Mouse (Mus musculus): ENCODE data around the gene Doc2a. TPM values are rescaled to one million over a fixed set of nuclear protein-coding genes. Genes with fewer than 3 reads are reported as not detected.

Gene Doc2a
- total and polyA plus RNA-seq, 3 experiments, result not detected

- intact Hi-C loops (cut with DNase I), result no loop called here
- Histone ChIP-seq H3K79me2 (replicated peaks; ENCODE audit: control insufficient read depth, insufficient read depth, low read length) (no peaks in the 10 kb centered on the region), H3K4me1 (ENCODE audit: control insufficient read depth, insufficient read depth, low read length) (peaks cover 3% of the 10 kb centered on the region), H3K27ac (no peak overlapping the region), H3K9ac (ENCODE audit: low read depth, low read length) (no peak overlapping the region), H3K36me3 (ENCODE audit: control insufficient read depth, insufficient read depth, low read length) (no peaks in the 10 kb centered on the region), H3K4me3 (no peak overlapping the region), H3K27me3 (ENCODE audit: control insufficient read depth, insufficient read depth, low read length) (no peaks in the 10 kb centered on the region)
- TF ChIP-seq POLR2A (IDR thresholded peaks at IDR 0.05; ENCODE audit: insufficient read depth, low read depth, low read length) (no peak), EP300 (IDR thresholded peaks at IDR 0.05; ENCODE audit: insufficient read depth, low read depth, low read length) (no peak), CTCF (IDR thresholded peaks at IDR 0.05) (no peak)
- no peak for DNase-seq
- WGBS, result 78% methylated on average over 9 of the region's 9 CpGs
Observed at GRCm38 (mm10) chr7:126856741-126857420, 9.7 kb downstream of the Doc2a start.

DNA sequence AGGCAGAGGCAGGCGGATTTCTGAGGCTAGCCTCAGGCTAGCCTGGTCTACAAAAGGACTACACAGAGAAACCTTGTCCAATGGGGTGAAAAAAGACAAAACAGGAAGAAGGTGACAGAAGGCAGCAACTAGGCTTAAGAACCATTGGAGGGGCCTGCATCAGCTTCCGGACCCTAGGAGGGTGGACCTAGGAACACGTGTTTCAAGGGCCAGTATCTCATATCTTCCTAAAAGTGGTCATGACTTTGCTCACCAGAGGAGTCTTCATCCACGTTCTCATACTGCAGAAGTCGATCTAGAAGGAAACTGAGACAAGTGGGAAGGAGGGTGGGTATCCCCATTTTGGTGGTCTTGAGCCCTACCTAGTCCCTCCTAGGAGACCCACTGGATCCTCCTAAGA lies 13.8 kb downstream of the Doc2a start:
- Histone ChIP-seq H3K36me3 (ENCODE audit: control insufficient read depth, insufficient read depth, low read length) (no peaks in the 10 kb centered on the region), H3K4me1 (ENCODE audit: control insufficient read depth, insufficient read depth, low read length) (peaks cover 3% of the 10 kb centered on the region), H3K27ac (peak overlapping the region; percentile 90), H3K27me3 (ENCODE audit: control insufficient read depth, insufficient read depth, low read length) (no peaks in the 10 kb centered on the region), H3K9ac (ENCODE audit: low read depth, low read length) (peak overlapping the region; percentile 76), H3K79me2 (replicated peaks; ENCODE audit: control insufficient read depth, insufficient read depth, low read length) (no peaks in the 10 kb centered on the region), H3K4me3 (peak overlapping the region; percentile 59)
- WGBS, result 48% methylated on average over 5 of the region's 5 CpGs
- peak in 1 of 2 experiments; percentile 17 for DNase-seq
- TF ChIP-seq POLR2A (IDR thresholded peaks at IDR 0.05; ENCODE audit: insufficient read depth, low read depth, low read length), result no peak
- TF ChIP-seq CTCF (IDR thresholded peaks at IDR 0.05), result no peak
- TF ChIP-seq EP300 (IDR thresholded peaks at IDR 0.05; ENCODE audit: insufficient read depth, low read depth, low read length), result no peak
- intact Hi-C loops (cut with DNase I), result loop anchor here (1.0 to 10.0 kb wide), 5 partner anchors 23 to 356 kb away; partner anchors contain the start of genes Atxn2l, Kctd13, Taok2 and Tbx6

- peak within 1 kb of the TSS; percentile 90 for H3K27ac ChIP-seq
- H3K36me3 ChIP-seq (ENCODE audit: control insufficient read depth, insufficient read depth, low read length), result no peaks in the 10 kb centered on the region
- peak within 1 kb of the TSS; percentile 59 for H3K4me3 ChIP-seq
- H3K79me2 ChIP-seq (replicated peaks; ENCODE audit: control insufficient read depth, insufficient read depth, low read length), result no peaks in the 10 kb centered on the region
- peaks cover 3% of the 10 kb centered on the region for H3K4me1 ChIP-seq (ENCODE audit: control insufficient read depth, insufficient read depth, low read length)
- intact Hi-C loops (cut with DNase I), result loop anchor here (1.0 to 10.0 kb wide), 6 partner anchors 23 to 357 kb away; partner anchors contain the start of genes Atxn2l, Cdiptos, Kctd13 and Taok2
- TF ChIP-seq POLR2A (IDR thresholded peaks at IDR 0.05; ENCODE audit: insufficient read depth, low read depth, low read length), result peak; percentile 90
- peak; percentile 5; the same call in 1 of the 2 replicates for TF ChIP-seq CTCF (IDR thresholded peaks at IDR 0.05)
- TF ChIP-seq EP300 (IDR thresholded peaks at IDR 0.05; ENCODE audit: insufficient read depth, low read depth, low read length), result peak; percentile 64; the same call in 1 of the 2 replicates
- under 1% methylated on average over 42 of the region's 42 CpGs for WGBS
- peak within 1 kb of the TSS; percentile 76 for H3K9ac ChIP-seq (ENCODE audit: low read depth, low read length)
- DNase-seq, result peak; percentile 96 to 97
- H3K27me3 ChIP-seq (ENCODE audit: control insufficient read depth, insufficient read depth, low read length), result no peaks in the 10 kb centered on the region
Observed at GRCm38 (mm10) chr7:126861429-126862130, 14.4 kb downstream of the Doc2a start, which contains the start of gene Hirip3. Gene Hirip3, plus strand, starts transcription at chr7:126861972.

- intact Hi-C loops (cut with DNase I), result loop anchor here (2.0 to 10.0 kb wide), 4 partner anchors 35 to 357 kb away; partner anchors contain the start of genes Atxn2l, Cdiptos and Tbx6
- TF ChIP-seq EP300 (IDR thresholded peaks at IDR 0.05; ENCODE audit: insufficient read depth, low read depth, low read length) (0 out of 2 replicates have a peak, but pooled peaks have one; percentile 14), CTCF (IDR thresholded peaks at IDR 0.05) (no peak), POLR2A (IDR thresholded peaks at IDR 0.05; ENCODE audit: insufficient read depth, low read depth, low read length) (no peak; the same call in none of the 2 replicates)
- under 1% methylated on average over 41 of the region's 41 CpGs for WGBS
- H3K4me1 ChIP-seq (ENCODE audit: control insufficient read depth, insufficient read depth, low read length), result peaks cover 3% of the 10 kb centered on the region
- no peaks in the 10 kb centered on the region for H3K79me2 ChIP-seq (replicated peaks; ENCODE audit: control insufficient read depth, insufficient read depth, low read length)
- H3K36me3 ChIP-seq (ENCODE audit: control insufficient read depth, insufficient read depth, low read length), result no peaks in the 10 kb centered on the region
- H3K9ac ChIP-seq (ENCODE audit: low read depth, low read length), result peak within 1 kb of the TSS; percentile 76
- peak; percentile 93 to 94 for DNase-seq
- H3K27ac ChIP-seq, result peak within 1 kb of the TSS; percentile 90
- H3K27me3 ChIP-seq (ENCODE audit: control insufficient read depth, insufficient read depth, low read length), result no peaks in the 10 kb centered on the region
- peak within 1 kb of the TSS; percentile 59 for H3K4me3 ChIP-seq
Observed at GRCm38 (mm10) chr7:126862147-126862784, 15.1 kb downstream of the Doc2a start, which contains the start of gene Ino80e. Gene Ino80e, minus strand, starts transcription at chr7:126862377.

DNA sequence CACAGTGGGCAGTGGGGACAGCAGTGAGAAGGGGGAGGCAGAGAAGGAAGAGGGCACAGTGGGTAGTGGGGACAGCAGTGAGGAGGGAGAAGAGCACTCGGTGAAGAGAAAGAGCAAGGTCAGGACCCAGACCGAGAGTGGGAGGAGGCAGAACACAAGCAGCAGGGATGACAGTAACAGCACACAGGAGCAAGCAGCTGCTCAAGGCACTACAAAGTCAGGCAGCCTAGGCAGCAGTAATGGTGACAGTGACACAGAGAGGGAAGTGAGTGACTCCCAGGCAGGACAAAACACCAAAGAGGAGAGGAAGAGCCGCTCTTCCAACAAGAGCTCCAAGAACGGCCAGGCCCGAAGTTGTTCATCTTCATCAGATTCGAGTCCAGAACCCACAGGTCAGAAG lies 16.6 kb downstream of the Doc2a start:
- H3K79me2 ChIP-seq (replicated peaks; ENCODE audit: control insufficient read depth, insufficient read depth, low read length), result no peaks in the 10 kb centered on the region
- TF ChIP-seq POLR2A (IDR thresholded peaks at IDR 0.05; ENCODE audit: insufficient read depth, low read depth, low read length) (no peak), EP300 (IDR thresholded peaks at IDR 0.05; ENCODE audit: insufficient read depth, low read depth, low read length) (no peak), CTCF (IDR thresholded peaks at IDR 0.05) (no peak)
- H3K9ac ChIP-seq (ENCODE audit: low read depth, low read length), result no peak overlapping the region
- H3K4me1 ChIP-seq (ENCODE audit: control insufficient read depth, insufficient read depth, low read length), result peaks cover 3% of the 10 kb centered on the region
- no peak for DNase-seq
- H3K27ac ChIP-seq, result no peak overlapping the region
- no peak overlapping the region for H3K4me3 ChIP-seq
- no peaks in the 10 kb centered on the region for H3K36me3 ChIP-seq (ENCODE audit: control insufficient read depth, insufficient read depth, low read length)
- intact Hi-C loops (cut with DNase I), result loop anchor here (2.0 to 10.0 kb wide), 4 partner anchors 34 to 359 kb away; partner anchors contain the start of genes Atxn2l, Cdiptos and Tbx6
- H3K27me3 ChIP-seq (ENCODE audit: control insufficient read depth, insufficient read depth, low read length), result no peaks in the 10 kb centered on the region
- 54% methylated on average over 6 of the region's 6 CpGs for WGBS
